Mouse (Mus musculus) hindbrain, embryonic 11.5 days (tissue): Measurements from ENCODE around the gene Ccl1. TPM values are rescaled to one million over a fixed set of nuclear protein-coding genes. Genes with fewer than 3 reads are reported as not detected.
A peak's percentile ranks its signal among the peaks of the same experiment; 100 is the strongest.

Experiments
- ATAC-seq: fragments of 200-750 bp; cut with Nextera tagmentation; 2 replicates; pipeline ENCODE4 v1.8.0; 2017; ENCODE audit warnings: mild to moderate bottlenecking, moderate TSS enrichment, moderate library complexity; ENCODE audit not compliant: low FRiP score
- DNase-seq: peaks from one replicate; pipeline ENCODE4 v3.0.0-alpha.2; 2015; ENCODE audit warnings: low spot score
- H3K27ac ChIP-seq: fragments of 300-500 bp; sonication (generic); 2 replicates; pipeline ENCODE4 v1.5.1; 2014; ENCODE audit warnings: mild to moderate bottlenecking, low read depth, low read length
- H3K27me3 ChIP-seq: fragments of 300-500 bp; sonication (generic); 2 replicates; pipeline ENCODE4 v1.6.1; 2014; ENCODE audit warnings: mild to moderate bottlenecking, low read length, moderate library complexity, mixed read lengths; ENCODE audit not compliant: control insufficient read depth, insufficient read depth
- H3K36me3 ChIP-seq: fragments of 300-500 bp; sonication (generic); 2 replicates; pipeline ENCODE4 v1.6.1; 2014; ENCODE audit warnings: mild to moderate bottlenecking, low read length, moderate library complexity, mixed read lengths; ENCODE audit not compliant: control insufficient read depth, insufficient read depth
- H3K4me1 ChIP-seq: fragments of 300-500 bp; sonication (generic); replicated peaks from 2 replicates; pipeline ENCODE4 v1.6.1; 2014; ENCODE audit warnings: low read length, mixed read lengths; ENCODE audit not compliant: control insufficient read depth, insufficient read depth
- H3K4me2 ChIP-seq: fragments of 300-500 bp; sonication (generic); replicated peaks from 2 replicates; pipeline ENCODE4 v1.6.1; 2014; ENCODE audit warnings: mild to moderate bottlenecking, low read depth, low read length
- H3K4me3 ChIP-seq: fragments of 300-500 bp; sonication (generic); 2 replicates; pipeline ENCODE4 v1.5.1; 2014; ENCODE audit warnings: low read depth, low read length
- H3K9ac ChIP-seq: fragments of 300-500 bp; sonication (generic); 2 replicates; pipeline ENCODE4 v1.6.1; 2014; ENCODE audit warnings: low read depth, low read length
- H3K9me3 ChIP-seq: fragments of 300-500 bp; sonication (generic); 2 replicates; pipeline ENCODE4 v1.6.1; 2016; ENCODE audit warnings: low read length; ENCODE audit not compliant: control insufficient read depth
- WGBS: fragments of 180-500 bp; shearing (Covaris S2); extraction: QIAGEN DNeasy Blood & Tissue Kit; methylation state at CpG from one replicate; pipeline ENCODE4 v1.1.7; 2014; 5-methylcytosine and 5-hydroxymethylcytosine counted together
- polyA plus RNA-seq: library from polyadenylated mRNA; unstranded; fragments of >200 nt; fragmentation: Nextera tagmentation; extraction: Ambion mirVana; gene quantifications from 2 replicates; pipeline ENCODE4 v1.2.1, GENCODE M21; 2014

Gene Ccl1
- polyA plus RNA-seq, 1 experiment from 2014 or later: not detected

DNA sequence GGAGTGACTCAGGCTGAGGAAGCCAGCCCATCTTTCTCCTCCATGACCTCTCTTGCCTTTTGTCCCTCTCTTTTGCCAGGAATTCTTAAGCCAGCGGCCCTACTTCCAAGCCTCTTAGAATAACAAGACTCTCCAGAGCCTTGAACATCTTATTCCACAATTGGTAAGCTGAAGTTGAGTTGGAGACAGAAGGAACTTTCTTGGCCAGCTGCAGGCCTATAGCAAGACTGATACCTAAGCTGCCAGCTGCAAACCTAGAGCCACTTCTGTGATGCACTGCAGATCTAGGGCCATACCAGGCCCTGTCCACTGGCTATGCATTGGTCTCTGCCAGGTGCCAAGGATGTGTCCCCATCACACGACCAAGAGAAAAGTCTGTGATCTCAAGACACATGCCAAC, 132.0 kb downstream of the Ccl1 start:
- Histone ChIP-seq H3K4me1 (no peaks in the 10 kb centered on the region), H3K36me3 (no peaks in the 10 kb centered on the region), H3K4me2 (no peak overlapping the region), H3K27ac (no peak overlapping the region), H3K4me3 (no peak overlapping the region), H3K27me3 (no peaks in the 10 kb centered on the region), H3K9me3 (no peaks in the 10 kb centered on the region), H3K9ac (no peak overlapping the region)
- DNase-seq (no peak), ATAC-seq (no peak)
- 95% methylated on average over 2 of the region's 2 CpGs for WGBS

DNA sequence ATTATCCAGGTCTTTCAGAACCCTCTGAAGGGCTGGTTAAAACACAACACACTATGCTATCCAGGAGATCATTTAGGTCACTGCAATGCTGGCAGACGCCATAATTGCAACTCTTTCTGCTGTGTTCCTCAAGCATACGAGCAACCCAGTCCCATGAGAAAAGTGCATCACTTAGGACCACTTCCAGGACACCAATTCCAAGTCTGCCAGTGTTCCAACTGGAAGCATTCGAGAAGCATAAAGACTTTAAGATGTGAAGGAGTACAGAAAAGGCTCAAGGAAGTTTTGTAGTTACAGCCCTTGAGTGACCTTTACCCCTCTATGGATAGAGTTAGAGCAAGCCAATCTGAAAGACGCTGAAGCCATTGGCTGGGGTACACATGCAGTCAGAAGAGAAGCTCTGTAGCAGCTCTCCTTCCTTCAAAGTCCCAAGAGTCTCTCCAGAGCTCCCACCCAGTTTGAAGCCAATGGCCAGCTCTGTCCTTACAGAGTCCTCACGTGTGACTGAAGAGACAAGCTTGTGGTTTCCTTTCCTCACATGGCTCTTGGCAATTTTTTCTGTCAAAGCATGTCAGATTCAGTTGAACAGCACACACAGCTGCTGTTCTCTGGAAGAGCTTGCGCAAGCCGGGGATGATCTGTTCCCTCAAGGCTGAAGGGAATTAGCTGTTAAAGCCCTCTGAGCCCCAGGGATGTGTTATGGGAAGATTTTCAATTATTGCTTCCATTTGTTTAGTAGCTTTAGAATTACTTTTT, 134.0 kb downstream of the Ccl1 start:
- H3K9ac ChIP-seq: no peak overlapping the region
- H3K27me3 ChIP-seq: no peaks in the 10 kb centered on the region
- ATAC-seq (no peak), DNase-seq (no peak)
- H3K4me1 ChIP-seq: no peaks in the 10 kb centered on the region
- no peak overlapping the region for H3K27ac ChIP-seq
- H3K9me3 ChIP-seq: no peaks in the 10 kb centered on the region
- WGBS: 81% methylated on average over 7 of the region's 7 CpGs
- H3K36me3 ChIP-seq: no peaks in the 10 kb centered on the region
- H3K4me3 ChIP-seq: no peak overlapping the region
- H3K4me2 ChIP-seq: no peak overlapping the region

GRCm38 (mm10) chr11:82169456-82169855, 136.0 kb downstream of the Ccl1 start:
- ATAC-seq (no peak), DNase-seq (no peak)
- no peak overlapping the region for H3K9ac ChIP-seq
- no peaks in the 10 kb centered on the region for H3K9me3 ChIP-seq
- no peaks in the 10 kb centered on the region for H3K4me1 ChIP-seq
- whole genome bisulfite sequencing: 95% methylated on average over 4 of the region's 4 CpGs
- no peak overlapping the region for H3K27ac ChIP-seq
- no peak overlapping the region for H3K4me3 ChIP-seq
- no peak overlapping the region for H3K4me2 ChIP-seq
- no peaks in the 10 kb centered on the region for H3K36me3 ChIP-seq
- H3K27me3 ChIP-seq: no peaks in the 10 kb centered on the region

GRCm38 (mm10) chr11:82168308-82168707, 137.2 kb downstream of the Ccl1 start:
- no peak overlapping the region for H3K27ac ChIP-seq
- no peak overlapping the region for H3K9ac ChIP-seq
- H3K9me3 ChIP-seq: no peaks in the 10 kb centered on the region
- no peak for DNase-seq
- H3K4me2 ChIP-seq: no peak overlapping the region
- ATAC-seq: no peak
- no peak overlapping the region for H3K4me3 ChIP-seq
- no peaks in the 10 kb centered on the region for H3K36me3 ChIP-seq
- WGBS: 96% methylated on average over 2 of the region's 2 CpGs
- no peaks in the 10 kb centered on the region for H3K4me1 ChIP-seq
- no peaks in the 10 kb centered on the region for H3K27me3 ChIP-seq

DNA sequence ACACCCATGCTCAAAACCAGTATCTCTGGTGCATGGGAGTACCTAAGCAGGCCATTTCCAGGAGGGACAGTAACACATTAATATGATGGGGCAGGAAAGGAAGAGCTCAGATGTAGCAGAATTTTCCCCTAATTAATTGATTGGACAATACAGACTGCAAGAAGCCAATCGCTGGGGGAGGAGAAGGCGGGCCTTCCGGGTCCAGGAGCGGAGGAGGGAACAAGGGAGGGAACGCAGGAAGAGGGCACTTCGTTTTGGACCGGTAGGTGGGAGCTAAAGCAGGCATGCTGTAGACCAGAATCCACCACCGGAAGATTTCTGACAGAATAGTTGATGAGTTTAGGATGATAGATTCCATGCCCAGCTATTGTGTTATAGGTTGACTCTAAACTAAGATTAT, 142.2 kb downstream of the Ccl1 start:
- H3K9ac ChIP-seq: no peak overlapping the region
- H3K9me3 ChIP-seq: no peaks in the 10 kb centered on the region
- no peak for ATAC-seq
- no peak for DNase-seq
- no peaks in the 10 kb centered on the region for H3K4me1 ChIP-seq
- H3K4me3 ChIP-seq: no peak overlapping the region
- no peak overlapping the region for H3K4me2 ChIP-seq
- no peaks in the 10 kb centered on the region for H3K36me3 ChIP-seq
- 73% methylated on average over 8 of the region's 8 CpGs for WGBS
- no peaks in the 10 kb centered on the region for H3K27me3 ChIP-seq
- H3K27ac ChIP-seq: no peak overlapping the region

- no peaks in the 10 kb centered on the region for H3K27me3 ChIP-seq
- no peak for DNase-seq
- H3K4me3 ChIP-seq: no peak overlapping the region
- no peaks in the 10 kb centered on the region for H3K36me3 ChIP-seq
- H3K27ac ChIP-seq: no peak overlapping the region
- 90% methylated on average over 2 of the region's 2 CpGs for WGBS
- H3K4me1 ChIP-seq: no peaks in the 10 kb centered on the region
- H3K9me3 ChIP-seq: no peaks in the 10 kb centered on the region
- H3K9ac ChIP-seq: no peak overlapping the region
- no peak overlapping the region for H3K4me2 ChIP-seq
- ATAC-seq: no peak
These were observed 146.4 kb downstream of the Ccl1 start for GRCm38 (mm10) chr11:82159126-82159525.

DNA sequence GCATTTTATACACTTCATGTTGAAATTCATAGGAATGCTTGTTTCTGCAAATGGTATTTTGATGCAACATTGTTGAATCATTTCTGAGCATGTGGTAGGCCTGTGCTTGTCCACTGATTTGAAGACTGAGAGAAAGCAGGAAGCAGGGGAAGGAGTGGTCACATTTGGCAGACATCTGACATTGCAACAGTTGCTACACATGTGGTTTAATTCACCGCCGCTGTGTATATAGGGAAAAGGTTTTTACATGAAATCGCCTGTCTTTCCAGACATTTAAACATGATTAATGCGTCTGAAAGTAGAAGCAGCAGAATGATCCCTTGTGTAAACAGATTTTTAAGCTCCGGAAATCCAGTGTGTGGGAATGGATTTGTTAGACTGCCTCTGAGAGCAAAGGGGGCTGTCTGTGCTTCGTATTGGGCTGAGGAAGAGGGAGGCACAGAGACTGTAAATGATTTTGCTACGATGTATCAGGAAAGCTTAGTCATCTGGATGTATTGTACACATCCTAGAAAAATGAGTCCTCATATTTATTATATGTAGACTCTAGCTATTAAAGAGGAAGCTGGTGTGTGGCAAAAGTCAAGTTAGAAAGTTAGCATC, 165.9 kb downstream of the Ccl1 start:
- H3K27me3 ChIP-seq: no peaks in the 10 kb centered on the region
- no peaks in the 10 kb centered on the region for H3K9me3 ChIP-seq
- no peaks in the 10 kb centered on the region for H3K4me1 ChIP-seq
- 78% methylated on average over 7 of the region's 7 CpGs for WGBS
- DNase-seq (peak; percentile 1), ATAC-seq (no peak)
- H3K9ac ChIP-seq: no peak overlapping the region
- no peaks in the 10 kb centered on the region for H3K36me3 ChIP-seq
- H3K4me3 ChIP-seq: no peak overlapping the region
- no peak overlapping the region for H3K4me2 ChIP-seq
- H3K27ac ChIP-seq: no peak overlapping the region

- no peak overlapping the region for H3K4me2 ChIP-seq
- DNase-seq: no peak
- H3K27me3 ChIP-seq: no peaks in the 10 kb centered on the region
- no peaks in the 10 kb centered on the region for H3K36me3 ChIP-seq
- no peaks in the 10 kb centered on the region for H3K4me1 ChIP-seq
- H3K9me3 ChIP-seq: no peaks in the 10 kb centered on the region
- H3K9ac ChIP-seq: no peak overlapping the region
- ATAC-seq: no peak
- H3K27ac ChIP-seq: no peak overlapping the region
- no peak overlapping the region for H3K4me3 ChIP-seq
- WGBS: 93% methylated on average over 2 of the region's 2 CpGs
These were observed 169.3 kb downstream of the Ccl1 start for GRCm38 (mm10) chr11:82136196-82136595.

DNA sequence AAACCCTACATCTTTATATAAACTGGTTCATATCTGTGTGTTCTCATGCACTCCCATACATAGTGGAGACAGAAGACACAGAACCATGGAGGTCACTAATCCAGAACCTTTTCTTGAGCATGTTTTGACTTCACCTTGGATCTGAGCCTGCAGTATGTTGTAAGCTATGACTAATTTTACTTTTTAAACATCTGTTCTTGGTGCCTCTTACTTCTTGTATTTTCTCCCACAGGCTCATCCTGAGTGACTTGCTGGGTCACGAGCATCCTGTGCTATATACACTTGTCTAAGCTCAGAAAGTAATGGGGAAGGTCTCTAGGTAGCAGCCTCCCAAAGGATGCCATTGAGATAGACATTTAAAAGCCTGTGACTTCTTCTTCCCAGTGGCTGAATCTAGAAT, 172.5 kb downstream of the Ccl1 start:
- DNase-seq: no peak
- Histone ChIP-seq H3K4me1 (no peaks in the 10 kb centered on the region), H3K27me3 (no peaks in the 10 kb centered on the region), H3K9ac (no peak overlapping the region), H3K27ac (no peak overlapping the region), H3K4me3 (no peak overlapping the region), H3K9me3 (no peaks in the 10 kb centered on the region), H3K36me3 (no peaks in the 10 kb centered on the region), H3K4me2 (no peak overlapping the region)
- no peak for ATAC-seq
- 85% methylated on average over 1 of the region's 1 CpGs for WGBS
